Mouse (Mus musculus) lung, adult 18-20 months (tissue): ENCODE measurements around the gene Ankrd28.

Experiments
- DNase-seq, 2 experiments: peaks; one replicate each; pipeline ENCODE4 v3.0.0; 2022; ENCODE audit warnings: mixed read lengths in 2 of 2

Ankrd28 gene

GRCm38 (mm10) chr14:31709343-31709742 lies 121.1 kb downstream of the Ankrd28 start:
- no peak for DNase-seq

- no peak for DNase-seq
These were observed 130.1 kb downstream of the Ankrd28 start for GRCm38 (mm10) chr14:31700376-31700775.

- no peak for DNase-seq
These were observed 132.7 kb downstream of the Ankrd28 start for GRCm38 (mm10) chr14:31697755-31698154.

- no peak for DNase-seq
These were observed 133.1 kb downstream of the Ankrd28 start for GRCm38 (mm10) chr14:31697346-31697745.

GRCm38 (mm10) chr14:31696985-31697303 lies 133.5 kb downstream of the Ankrd28 start:
- DNase-seq, result no peak

GRCm38 (mm10) chr14:31696206-31696984 lies 134.1 kb downstream of the Ankrd28 start:
- no peak for DNase-seq

GRCm38 (mm10) chr14:31692536-31692935 lies 137.9 kb downstream of the Ankrd28 start:
- no peak for DNase-seq

GRCm38 (mm10) chr14:31686231-31686630 lies 144.2 kb downstream of the Ankrd28 start:
- no peak for DNase-seq

- DNase-seq, result no peak
These were observed 144.8 kb downstream of the Ankrd28 start for GRCm38 (mm10) chr14:31685680-31686079.

GRCm38 (mm10) chr14:31684343-31685040 lies 146.0 kb downstream of the Ankrd28 start:
- no peak for DNase-seq

- DNase-seq, result no peak
These were observed 146.8 kb downstream of the Ankrd28 start for GRCm38 (mm10) chr14:31683610-31684009.

GRCm38 (mm10) chr14:31681931-31682555 lies 148.4 kb downstream of the Ankrd28 start:
- DNase-seq, result no peak

GRCm38 (mm10) chr14:31681291-31681690 lies 149.2 kb downstream of the Ankrd28 start:
- no peak for DNase-seq

GRCm38 (mm10) chr14:31680656-31681055 lies 149.8 kb downstream of the Ankrd28 start:
- no peak for DNase-seq

GRCm38 (mm10) chr14:31671635-31672320 lies 158.7 kb downstream of the Ankrd28 start:
- DNase-seq, result no peak

- DNase-seq, result peak; percentile 72 to 75
These were observed 160.6 kb downstream of the Ankrd28 start for GRCm38 (mm10) chr14:31669642-31670490.

GRCm38 (mm10) chr14:31669161-31669611 lies 161.3 kb downstream of the Ankrd28 start:
- DNase-seq, result peak; percentile 71 to 83

- no peak for DNase-seq
These were observed 162.1 kb downstream of the Ankrd28 start for GRCm38 (mm10) chr14:31668326-31668725.

GRCm38 (mm10) chr14:31667741-31668140 lies 162.7 kb downstream of the Ankrd28 start:
- no peak for DNase-seq

GRCm38 (mm10) chr14:31666931-31667705 lies 163.3 kb downstream of the Ankrd28 start:
- no peak for DNase-seq

- DNase-seq, result no peak
These were observed 164.9 kb downstream of the Ankrd28 start for GRCm38 (mm10) chr14:31665566-31665940.
